Mouse (Mus musculus) cerebellum, adult 2 months (tissue): ENCODE measurements around the gene Mfsd6.

ENCODE experiments used
- CTCF ChIP-seq: fragments of 200-500 bp; IDR thresholded peaks from 2 replicates; pipeline ENCODE4 v1.5.1; 2011; ENCODE audit warnings: low read depth, mild to moderate bottlenecking, control low read depth, low read length, moderate library complexity, borderline replicate concordance; ENCODE audit not compliant: insufficient read depth
- POLR2A ChIP-seq: fragments of 200-500 bp; IDR thresholded peaks from 2 replicates; pipeline ENCODE4 v1.6.1; 2011; ENCODE audit warnings: low read length, control low read depth, borderline replicate concordance; ENCODE audit not compliant: insufficient read depth

GRCm38 (mm10) chr1:52675561-52676551 lies 51.4 kb downstream of the Mfsd6 start:
- TF ChIP-seq CTCF (no peak), POLR2A (no peak)
